Mouse (Mus musculus): Measurements from ENCODE around the gene Dusp12. TPM values are rescaled to one million over a fixed set of nuclear protein-coding genes. Genes with fewer than 3 reads are reported as not detected.
A peak's percentile ranks its signal among the peaks of the same experiment; 100 is the strongest.

Gene Dusp12
- polyA plus RNA-seq, 1 experiment from 2014 or later, result 47.3 TPM

DNA sequence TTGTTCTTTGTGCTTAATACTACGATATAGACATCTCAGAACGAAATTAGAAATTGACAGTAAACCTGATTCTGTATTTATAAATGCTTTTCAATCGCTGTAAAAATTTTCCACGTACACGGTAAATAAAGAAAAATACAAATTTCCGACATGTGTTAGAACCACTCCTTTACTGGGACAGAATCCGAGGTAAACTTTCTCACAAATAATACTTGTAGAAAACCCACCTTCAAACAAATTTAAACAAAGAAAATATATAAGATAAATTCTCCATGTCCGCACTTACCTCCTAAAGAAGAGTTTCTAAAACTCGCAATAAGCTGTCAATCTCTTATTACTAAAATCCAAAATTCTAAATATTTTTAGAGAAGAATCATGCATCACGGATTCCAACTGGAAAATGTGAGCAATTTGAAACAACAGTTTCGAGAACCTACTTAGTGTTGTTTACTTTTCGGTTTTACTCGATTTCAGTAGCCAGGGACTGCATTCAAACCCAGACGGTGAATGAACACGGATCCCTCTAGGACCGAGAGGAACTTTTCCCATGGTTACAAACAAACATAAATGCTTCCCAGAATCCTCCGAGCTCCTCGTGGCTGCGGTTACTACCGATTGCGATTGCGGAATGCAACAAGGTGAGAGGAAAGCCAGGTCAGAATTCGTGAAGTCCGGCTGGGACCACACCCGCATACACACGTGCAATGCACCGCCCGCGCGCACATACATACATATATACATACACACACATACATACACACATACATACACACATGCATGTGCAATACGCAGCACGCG, 17.0 kb downstream of the Dusp12 start:
- H3K9ac ChIP-seq, result peak overlapping the region; percentile 63; the same call in 1 of the 2 replicates
- H3K9me3 ChIP-seq, result no peaks in the 10 kb centered on the region
- no peaks in the 10 kb centered on the region; the same call in 1 of the 2 replicates for H3K36me3 ChIP-seq
- peak overlapping the region; percentile 75 for H3K4me2 ChIP-seq
- peak overlapping the region; percentile 91 for H3K4me3 ChIP-seq (replicated peaks)
- H3K27me3 ChIP-seq (replicated peaks), result no peaks in the 10 kb centered on the region
- H3K4me1 ChIP-seq, result peaks cover 4% of the 10 kb centered on the region; the same call in 1 of the 2 replicates
- peak overlapping the region; percentile 81 for H3K27ac ChIP-seq
- under 1% methylated on average over 33 of the region's 33 CpGs for WGBS
- ATAC-seq (ENCODE audit: insufficient read depth, low FRiP score, low read depth), result peak; percentile 75

DNA sequence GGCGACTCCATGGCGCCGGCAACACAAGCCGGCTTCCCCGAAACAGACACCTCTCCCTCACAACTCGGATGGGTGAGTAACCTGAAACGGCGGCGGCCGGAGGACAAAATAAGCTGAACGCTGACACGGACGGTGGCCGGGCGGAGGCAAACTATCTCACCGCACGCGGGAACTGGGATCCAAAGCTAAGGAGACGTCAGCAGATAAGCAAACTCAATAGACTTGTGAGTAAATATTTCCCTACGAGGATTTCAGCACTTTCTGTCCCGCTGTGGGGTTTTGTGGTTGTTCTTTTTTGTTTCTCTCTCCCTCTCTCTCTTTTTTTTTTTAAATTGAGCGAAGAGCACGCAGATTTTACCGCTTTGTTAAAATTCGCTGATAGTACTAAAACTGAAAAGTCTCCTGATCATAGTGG, 17.6 kb downstream of the Dusp12 start, which contains the start of gene Atf6:
Atf6 (minus strand) TSS at position 81 of the 415 bp plus-strand sequence.
- Histone ChIP-seq H3K9ac (peak within 1 kb of the TSS; percentile 63), H3K27me3 (replicated peaks) (no peaks in the 10 kb centered on the region), H3K4me1 (peaks cover 5% of the 10 kb centered on the region; the same call in 1 of the 2 replicates), H3K36me3 (no peaks in the 10 kb centered on the region; the same call in 1 of the 2 replicates), H3K27ac (peak within 1 kb of the TSS; percentile 81), H3K4me2 (peak within 1 kb of the TSS; percentile 75), H3K9me3 (no peaks in the 10 kb centered on the region), H3K4me3 (replicated peaks) (peak within 1 kb of the TSS; percentile 91)
- ATAC-seq (ENCODE audit: insufficient read depth, low FRiP score, low read depth), result peak; percentile 81
- WGBS, result under 1% methylated on average over 25 of the region's 25 CpGs

DNA sequence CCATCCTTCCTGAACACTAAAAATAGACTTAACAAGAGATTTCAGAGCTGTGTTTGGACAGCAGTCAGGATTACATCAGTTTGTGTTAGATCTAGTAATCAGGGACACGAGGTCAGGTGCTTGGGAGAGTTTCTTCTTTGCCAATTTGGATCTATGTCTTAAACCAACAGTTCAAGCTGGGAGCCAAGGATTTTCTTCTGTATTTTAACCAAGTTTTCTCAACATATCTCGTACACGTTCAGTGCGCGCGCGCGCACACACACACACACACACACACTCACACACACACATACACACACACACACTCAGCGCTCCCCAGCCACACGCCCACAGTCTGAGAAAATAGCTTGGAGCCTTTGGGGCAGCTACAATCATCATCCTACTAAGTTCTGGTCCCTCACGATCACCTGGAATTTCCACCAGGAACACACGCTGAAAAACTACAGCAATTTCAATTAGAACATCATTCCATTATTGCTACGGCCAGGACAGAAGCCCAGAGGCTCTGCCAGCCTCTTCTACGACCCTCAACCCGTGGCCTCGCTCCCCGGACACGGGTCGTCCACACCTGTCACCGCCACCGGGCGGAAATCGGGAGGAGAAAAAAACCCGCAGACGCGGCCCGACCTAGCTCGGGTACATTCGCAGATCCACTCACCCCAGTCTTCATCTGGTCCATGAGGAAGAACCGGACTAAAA, 18.2 kb downstream of the Dusp12 start:
- H3K27ac ChIP-seq, result peak overlapping the region; percentile 81
- peak overlapping the region; percentile 63 for H3K9ac ChIP-seq
- no peaks in the 10 kb centered on the region; the same call in 1 of the 2 replicates for H3K36me3 ChIP-seq
- H3K4me3 ChIP-seq (replicated peaks), result peak overlapping the region; percentile 91
- peaks cover 7% of the 10 kb centered on the region; the same call in 1 of the 2 replicates for H3K4me1 ChIP-seq
- H3K9me3 ChIP-seq, result no peaks in the 10 kb centered on the region
- H3K4me2 ChIP-seq, result peak overlapping the region; percentile 75
- ATAC-seq (ENCODE audit: insufficient read depth, low FRiP score, low read depth), result peak; percentile 59; the same call in 1 of the 2 replicates
- WGBS, result 2% methylated on average over 30 of the region's 30 CpGs
- H3K27me3 ChIP-seq (replicated peaks), result no peaks in the 10 kb centered on the region

DNA sequence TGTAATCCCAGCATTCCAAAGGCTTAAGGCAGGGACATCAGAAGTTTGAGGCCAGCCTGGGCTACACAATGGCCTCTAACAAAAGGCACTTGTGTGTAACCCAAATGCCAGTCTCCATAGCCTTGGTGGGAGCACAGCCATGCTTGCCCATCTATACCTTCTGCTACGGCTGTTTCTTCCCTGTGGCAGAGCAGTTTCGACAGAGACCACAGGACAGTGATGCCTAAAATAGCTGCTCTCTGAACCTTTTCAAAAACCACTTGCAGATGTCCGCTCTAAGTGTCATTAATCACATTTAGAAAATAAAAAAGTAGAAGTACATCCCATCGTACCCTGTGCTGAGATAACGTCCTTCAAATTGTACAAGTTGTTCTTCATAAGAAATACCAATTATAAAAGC, 19.9 kb downstream of the Dusp12 start:
- H3K4me3 ChIP-seq (replicated peaks), result no peak overlapping the region
- H3K4me1 ChIP-seq, result peaks cover 7% of the 10 kb centered on the region; the same call in 1 of the 2 replicates
- no peak overlapping the region for H3K27ac ChIP-seq
- no peaks in the 10 kb centered on the region for H3K36me3 ChIP-seq
- no peaks in the 10 kb centered on the region for H3K9me3 ChIP-seq
- H3K4me2 ChIP-seq, result no peak overlapping the region
- no peak overlapping the region for H3K9ac ChIP-seq
- 68% methylated on average over 5 of the region's 5 CpGs for WGBS
- ATAC-seq (ENCODE audit: insufficient read depth, low FRiP score, low read depth), result no peak
- no peaks in the 10 kb centered on the region for H3K27me3 ChIP-seq (replicated peaks)

DNA sequence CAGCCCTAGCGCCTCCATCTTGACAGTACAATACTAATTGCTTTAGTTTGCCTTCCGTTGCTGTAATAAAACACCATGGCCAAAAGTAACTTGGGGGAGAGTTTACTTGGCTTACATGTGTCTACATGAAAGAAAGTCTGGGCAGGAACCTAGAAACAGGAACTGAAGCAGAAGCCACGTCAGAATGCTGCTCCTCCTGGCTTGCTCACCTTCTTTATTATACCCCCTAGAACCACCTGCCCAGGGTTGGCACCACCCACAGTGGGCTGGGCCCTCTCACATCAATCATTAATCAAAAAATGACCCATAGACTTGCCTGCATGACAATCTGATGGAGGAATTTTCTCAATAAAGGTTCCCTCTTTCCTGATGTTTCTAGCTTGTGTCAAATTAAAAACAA, 20.6 kb downstream of the Dusp12 start:
- 67% methylated on average over 3 of the region's 3 CpGs for WGBS

DNA sequence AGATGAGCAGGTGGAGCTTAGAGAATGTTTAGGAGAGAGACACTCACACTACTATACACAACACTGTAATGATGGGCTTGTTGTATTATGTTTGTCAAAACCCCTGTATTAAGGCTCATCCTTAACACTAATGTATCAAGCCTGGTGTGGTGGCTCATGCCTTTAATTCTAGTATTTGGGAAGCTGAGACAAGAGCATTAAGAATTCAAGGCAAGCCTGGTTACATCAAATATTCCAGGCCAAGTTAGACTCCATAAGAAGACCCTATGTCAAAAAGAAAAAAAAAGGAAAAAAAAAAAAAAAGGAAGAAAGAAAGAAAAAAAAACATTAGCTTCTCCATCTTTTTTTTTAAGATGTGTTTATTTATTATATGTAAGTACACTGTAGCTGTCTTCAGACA, 21.1 kb downstream of the Dusp12 start:
- no peak overlapping the region for H3K4me2 ChIP-seq
- H3K36me3 ChIP-seq, result no peaks in the 10 kb centered on the region
- no peak overlapping the region for H3K27ac ChIP-seq
- H3K4me1 ChIP-seq, result peaks cover 7% of the 10 kb centered on the region; the same call in 1 of the 2 replicates
- H3K9ac ChIP-seq, result no peak overlapping the region
- H3K27me3 ChIP-seq (replicated peaks), result no peaks in the 10 kb centered on the region
- no peak for ATAC-seq (ENCODE audit: insufficient read depth, low FRiP score, low read depth)
- H3K4me3 ChIP-seq (replicated peaks), result no peak overlapping the region
- H3K9me3 ChIP-seq, result no peaks in the 10 kb centered on the region

More for the DNA sequence above, 20.6 kb downstream of the Dusp12 start:
- Histone ChIP-seq H3K4me1 (peaks cover 7% of the 10 kb centered on the region; the same call in 1 of the 2 replicates), H3K4me3 (replicated peaks) (no peak overlapping the region), H3K4me2 (no peak overlapping the region), H3K9ac (no peak overlapping the region), H3K9me3 (no peaks in the 10 kb centered on the region), H3K27me3 (replicated peaks) (no peaks in the 10 kb centered on the region), H3K27ac (no peak overlapping the region), H3K36me3 (no peaks in the 10 kb centered on the region)
- no peak for ATAC-seq (ENCODE audit: insufficient read depth, low FRiP score, low read depth)

DNA sequence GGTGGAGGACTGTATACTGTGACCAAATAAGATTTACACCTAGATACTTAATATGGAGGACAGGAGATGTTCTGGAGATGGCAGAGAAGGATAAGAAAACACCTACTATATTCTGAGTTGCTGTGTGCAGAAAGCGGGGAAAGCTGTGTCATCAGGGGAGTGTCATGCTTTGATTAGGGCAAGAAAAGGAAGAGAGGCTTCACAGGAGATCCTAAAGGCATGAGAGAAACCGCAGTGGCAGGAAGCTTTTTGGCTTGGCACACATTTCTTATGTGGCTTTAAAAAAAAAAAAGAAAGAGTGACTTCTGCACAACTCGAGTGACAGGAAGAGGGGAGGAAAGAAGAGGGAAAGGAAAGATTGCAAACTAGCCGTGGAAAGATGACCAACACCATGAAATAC, 22.3 kb downstream of the Dusp12 start:
- Histone ChIP-seq H3K36me3 (no peaks in the 10 kb centered on the region), H3K9me3 (no peaks in the 10 kb centered on the region), H3K4me3 (replicated peaks) (no peak overlapping the region), H3K27me3 (replicated peaks) (no peaks in the 10 kb centered on the region), H3K27ac (no peak overlapping the region), H3K4me1 (peaks cover 7% of the 10 kb centered on the region; the same call in 1 of the 2 replicates), H3K4me2 (no peak overlapping the region), H3K9ac (no peak overlapping the region)
- 56% methylated on average over 4 of the region's 4 CpGs for WGBS
- ATAC-seq (ENCODE audit: insufficient read depth, low FRiP score, low read depth), result no peak

DNA sequence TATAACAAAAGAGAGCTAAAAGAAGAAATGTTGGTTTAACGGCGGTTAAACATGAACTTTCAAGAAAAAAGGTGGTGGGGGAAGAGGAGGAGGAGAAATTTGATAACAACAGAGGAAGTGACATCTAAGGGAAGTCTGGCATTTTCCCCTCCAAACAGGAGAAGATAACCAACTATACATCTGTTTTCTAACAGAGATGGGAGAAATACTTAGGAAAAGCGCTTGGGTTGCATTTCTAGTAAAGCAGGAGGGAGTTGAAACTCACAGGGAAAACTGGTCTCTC, 23.0 kb downstream of the Dusp12 start:
- Histone ChIP-seq H3K9me3 (no peaks in the 10 kb centered on the region), H3K9ac (no peak overlapping the region), H3K27me3 (replicated peaks) (no peaks in the 10 kb centered on the region), H3K4me2 (peak overlapping the region; percentile 32; the same call in 1 of the 2 replicates), H3K27ac (no peak overlapping the region), H3K4me3 (replicated peaks) (no peak overlapping the region), H3K4me1 (peaks cover 7% of the 10 kb centered on the region; the same call in 1 of the 2 replicates), H3K36me3 (no peaks in the 10 kb centered on the region)
- no peak for ATAC-seq (ENCODE audit: insufficient read depth, low FRiP score, low read depth)
- 38% methylated on average over 3 of the region's 3 CpGs for WGBS

DNA sequence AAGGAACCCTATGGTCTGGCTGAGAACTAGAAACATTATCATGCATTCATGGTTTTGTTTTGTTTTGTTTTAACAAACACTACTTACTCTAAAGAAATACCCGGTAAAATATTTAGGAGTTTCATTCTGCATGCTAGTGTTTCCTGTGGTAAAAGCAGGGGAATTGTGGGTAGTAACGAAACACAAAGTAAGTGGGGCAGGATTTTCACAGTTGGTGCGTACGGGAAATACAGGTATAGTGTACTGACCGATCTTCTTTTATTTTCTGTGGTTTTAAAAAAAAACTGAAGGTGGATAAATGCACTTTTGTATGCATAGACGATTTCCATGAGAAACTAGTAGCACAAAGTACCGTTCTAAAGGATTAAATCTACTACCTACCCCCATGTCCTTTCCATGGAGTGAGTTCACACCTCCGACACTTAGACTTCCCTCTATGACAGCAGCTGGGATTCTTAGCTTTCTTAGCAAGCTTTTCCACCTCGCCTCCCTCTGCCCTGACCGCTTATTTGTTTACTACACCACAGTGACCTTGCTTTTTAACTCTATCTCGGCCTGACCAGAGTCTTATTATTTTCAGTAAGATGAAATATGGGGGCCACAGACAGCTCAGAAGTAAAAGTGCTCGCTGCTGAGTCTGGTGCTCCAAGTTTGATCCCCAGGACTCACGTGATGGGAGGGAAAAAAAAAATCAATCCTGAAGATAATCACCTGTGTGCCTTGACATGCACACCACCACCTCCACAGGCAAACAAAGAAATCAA, 23.5 kb downstream of the Dusp12 start:
- Histone ChIP-seq H3K4me1 (0 out of 2 replicates have a peak, but pooled peaks cover 4% of the 10 kb centered on the region), H3K27ac (0 out of 2 replicates have a peak overlapping the region, but pooled peaks have one; percentile 16), H3K36me3 (no peaks in the 10 kb centered on the region), H3K9me3 (no peaks in the 10 kb centered on the region), H3K4me2 (peak overlapping the region; percentile 32; the same call in 1 of the 2 replicates), H3K4me3 (replicated peaks) (no peak overlapping the region), H3K27me3 (replicated peaks) (no peaks in the 10 kb centered on the region), H3K9ac (no peak overlapping the region)
- 45% methylated on average over 13 of the region's 13 CpGs for WGBS
- ATAC-seq (ENCODE audit: insufficient read depth, low FRiP score, low read depth), result peak; percentile 58; the same call in 1 of the 2 replicates

DNA sequence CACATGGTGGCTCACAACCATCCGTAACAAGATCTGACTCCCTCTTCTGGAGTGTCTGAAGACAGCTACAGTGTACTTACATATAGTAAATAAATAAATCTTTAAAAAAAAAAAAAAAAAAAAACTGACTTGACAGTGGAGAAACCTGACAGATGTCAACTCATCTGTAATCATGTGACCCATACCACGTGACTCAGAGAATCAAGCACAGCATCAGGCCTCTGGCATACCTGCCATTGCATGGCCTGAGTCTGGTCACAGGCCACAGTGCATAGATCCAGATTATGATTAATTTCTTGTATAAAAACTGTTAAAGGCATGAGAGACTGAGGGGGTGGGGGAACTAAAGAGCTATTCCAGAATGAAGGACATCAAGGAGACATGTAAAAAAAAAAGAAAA, 26.5 kb downstream of the Dusp12 start:
- ATAC-seq (ENCODE audit: insufficient read depth, low FRiP score, low read depth), result no peak
- H3K36me3 ChIP-seq, result no peaks in the 10 kb centered on the region
- H3K4me2 ChIP-seq, result no peak overlapping the region
- no peaks in the 10 kb centered on the region for H3K27me3 ChIP-seq (replicated peaks)
- H3K4me1 ChIP-seq, result 0 out of 2 replicates have a peak, but pooled peaks cover 3% of the 10 kb centered on the region
- WGBS, result 81% methylated on average over 2 of the region's 2 CpGs
- no peak overlapping the region for H3K4me3 ChIP-seq (replicated peaks)
- H3K27ac ChIP-seq, result no peak overlapping the region
- H3K9ac ChIP-seq, result no peak overlapping the region
- no peaks in the 10 kb centered on the region for H3K9me3 ChIP-seq

DNA sequence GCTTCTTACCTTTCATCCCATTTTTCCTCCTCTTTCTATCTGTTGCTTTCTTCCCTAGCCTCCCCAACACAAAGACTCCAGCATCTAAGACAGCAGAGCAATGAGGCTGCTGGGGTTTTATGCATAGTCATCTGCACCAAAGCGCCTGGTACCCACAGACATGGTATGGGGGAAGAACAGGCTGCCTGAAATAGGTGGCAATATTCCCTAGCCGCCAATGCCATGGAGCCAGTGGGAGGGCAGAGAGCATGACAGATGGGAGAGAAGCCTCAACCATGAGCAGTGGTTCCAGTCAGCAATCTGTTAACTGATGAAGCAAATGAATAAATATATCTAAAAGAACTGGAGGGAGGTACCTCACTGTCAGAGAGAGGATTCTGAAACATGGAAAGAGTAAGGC, 28.0 kb downstream of the Dusp12 start:
- Histone ChIP-seq H3K4me3 (replicated peaks) (no peak overlapping the region), H3K4me2 (no peak overlapping the region), H3K9me3 (no peaks in the 10 kb centered on the region), H3K27ac (no peak overlapping the region), H3K27me3 (replicated peaks) (no peaks in the 10 kb centered on the region), H3K36me3 (no peaks in the 10 kb centered on the region), H3K9ac (no peak overlapping the region), H3K4me1 (no peaks in the 10 kb centered on the region)
- 75% methylated on average over 2 of the region's 2 CpGs for WGBS
- ATAC-seq (ENCODE audit: insufficient read depth, low FRiP score, low read depth), result no peak

All from stomach, embryonic 15.5 days (tissue).